Mouse (Mus musculus): ENCODE results near the gene Rasa2.

Rasa2 gene

DNA sequence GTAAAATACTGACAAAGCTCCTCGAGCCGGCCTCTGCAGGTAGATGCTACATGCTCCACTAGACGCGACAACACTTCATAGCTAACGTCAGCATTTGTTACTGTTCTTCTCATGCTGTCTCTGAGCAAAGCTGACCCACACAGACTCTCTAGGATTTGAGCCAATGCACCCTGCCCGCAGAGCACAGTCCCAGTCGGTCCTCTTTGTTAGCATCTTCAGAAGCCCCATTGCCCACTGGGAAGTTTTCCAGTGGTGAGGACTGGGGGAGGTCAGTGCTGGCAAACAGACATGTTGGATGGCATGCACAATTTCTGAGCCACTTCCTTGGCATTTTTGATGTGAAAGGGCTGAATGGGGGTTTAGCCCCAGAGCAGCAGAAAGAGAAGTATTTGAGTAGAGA, 8.0 kb upstream of the Rasa2 start:
- peak; percentile 23; the same call in 1 of the 2 replicates for ATAC-seq (ENCODE audit: low TSS enrichment)

DNA sequence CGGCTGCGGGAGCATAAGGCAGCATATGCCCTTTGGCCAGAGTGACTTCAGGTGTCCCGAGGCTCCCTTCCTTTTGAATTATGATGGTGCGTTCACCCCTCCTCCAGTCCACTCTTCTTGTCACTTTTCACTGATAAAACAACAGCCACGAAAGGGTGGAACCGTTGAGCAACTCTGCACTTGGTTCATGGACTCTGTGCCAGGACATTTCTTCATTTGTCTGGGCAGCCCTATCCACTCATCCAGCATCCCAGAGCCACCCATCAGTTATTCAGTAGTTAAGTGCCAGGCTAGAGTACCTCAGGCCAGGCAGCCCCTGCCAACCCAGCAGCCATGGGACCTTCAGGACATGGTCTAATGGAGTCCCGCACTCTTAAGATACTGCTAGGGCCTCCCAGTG, 7.1 kb upstream of the Rasa2 start:
- no peak for ATAC-seq (ENCODE audit: low TSS enrichment)

DNA sequence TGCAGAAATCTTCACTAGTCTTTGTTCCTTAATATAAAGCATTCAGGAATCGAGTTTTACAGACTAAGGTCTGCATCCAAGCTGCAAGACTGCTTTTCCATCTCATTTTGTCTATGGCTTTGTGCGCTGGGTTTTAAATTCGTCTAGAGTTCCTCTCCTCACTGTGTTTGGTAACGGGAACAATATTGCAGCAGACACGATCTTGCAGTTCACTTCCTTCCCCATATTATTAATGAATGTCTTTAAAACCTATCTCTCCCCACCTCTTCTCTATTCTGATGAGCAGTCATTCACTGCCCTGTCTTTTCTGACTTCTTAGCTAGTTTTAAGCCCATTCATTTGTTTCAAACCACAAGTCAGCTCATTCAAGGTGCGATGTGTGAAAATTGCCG, 5.7 kb upstream of the Rasa2 start:
- ATAC-seq (ENCODE audit: low TSS enrichment): no peak

DNA sequence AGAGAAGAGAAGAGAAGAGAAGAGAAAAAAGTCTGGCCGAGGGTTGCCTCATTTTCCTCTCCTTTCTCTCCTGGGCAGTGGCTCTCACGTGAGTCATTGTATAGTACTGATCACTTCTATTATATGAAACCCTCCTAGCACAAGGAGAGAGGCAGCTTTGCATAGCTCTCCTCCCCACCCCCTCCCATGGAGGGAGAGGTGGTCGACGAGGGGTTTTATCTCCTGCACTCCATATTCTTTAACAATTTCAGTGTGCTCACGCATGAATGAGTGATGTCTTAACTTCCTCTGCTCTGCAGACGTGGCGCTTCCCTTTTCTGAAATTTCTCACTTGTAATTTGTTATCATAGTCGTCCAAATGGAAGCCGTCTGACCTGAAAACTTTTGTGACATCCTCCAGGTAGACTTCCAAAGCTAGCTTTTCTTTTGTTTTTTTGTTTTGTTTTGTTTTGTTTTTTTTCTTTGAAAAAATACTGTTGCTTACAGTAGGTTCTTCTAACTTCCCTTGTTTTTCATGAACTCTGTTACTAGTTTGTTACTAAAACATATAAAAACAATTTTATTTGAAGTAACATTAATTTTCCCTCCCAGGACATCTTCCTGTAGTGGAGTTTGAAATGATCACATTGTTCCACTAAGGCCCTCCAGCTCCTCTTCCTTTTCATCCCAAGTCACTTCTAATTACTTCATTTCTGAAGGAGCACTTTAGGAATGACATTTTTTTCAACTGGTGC, 5.2 kb upstream of the Rasa2 start:
- ATAC-seq (ENCODE audit: low TSS enrichment): no peak

DNA sequence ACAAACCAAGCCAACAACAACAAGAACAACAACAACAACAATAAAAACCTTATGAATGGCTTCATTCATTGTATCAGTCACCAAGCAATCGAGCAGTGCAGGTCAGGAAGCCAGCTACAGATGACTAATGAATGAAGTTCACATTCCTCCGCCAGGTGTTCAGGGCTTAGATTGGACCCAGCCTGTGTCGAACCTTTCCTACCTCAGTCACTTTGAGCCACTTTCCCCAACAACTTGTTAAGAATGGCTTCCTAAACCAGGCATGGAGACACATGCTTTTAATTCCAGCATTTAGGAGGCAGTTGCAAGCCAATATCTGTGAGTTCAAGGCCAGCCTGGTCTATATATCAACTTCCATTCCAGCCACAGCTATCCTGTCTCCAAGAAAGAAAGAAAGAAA, 4.5 kb upstream of the Rasa2 start:
- ATAC-seq (ENCODE audit: low TSS enrichment): no peak

DNA sequence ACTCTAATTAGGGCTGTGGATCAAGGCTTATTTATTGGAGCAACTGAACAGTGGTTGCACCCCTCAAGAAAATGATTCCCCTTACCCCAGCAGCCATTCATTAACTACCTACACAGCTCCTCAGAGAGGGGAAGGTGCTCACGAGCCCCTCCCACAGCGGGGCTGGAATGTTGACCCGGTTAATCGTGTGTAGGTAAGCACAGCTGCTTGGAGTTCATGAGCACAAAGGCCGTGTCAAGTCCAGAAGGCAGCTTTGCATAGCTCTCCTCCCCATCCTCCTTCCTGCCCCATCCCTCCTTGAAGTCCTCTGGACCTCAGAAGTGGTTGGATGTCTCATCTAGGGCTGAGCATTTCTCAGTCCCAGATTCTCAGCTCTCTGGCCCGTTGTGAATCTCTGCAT, 3.8 kb upstream of the Rasa2 start:
- no peak for ATAC-seq (ENCODE audit: low TSS enrichment)

DNA sequence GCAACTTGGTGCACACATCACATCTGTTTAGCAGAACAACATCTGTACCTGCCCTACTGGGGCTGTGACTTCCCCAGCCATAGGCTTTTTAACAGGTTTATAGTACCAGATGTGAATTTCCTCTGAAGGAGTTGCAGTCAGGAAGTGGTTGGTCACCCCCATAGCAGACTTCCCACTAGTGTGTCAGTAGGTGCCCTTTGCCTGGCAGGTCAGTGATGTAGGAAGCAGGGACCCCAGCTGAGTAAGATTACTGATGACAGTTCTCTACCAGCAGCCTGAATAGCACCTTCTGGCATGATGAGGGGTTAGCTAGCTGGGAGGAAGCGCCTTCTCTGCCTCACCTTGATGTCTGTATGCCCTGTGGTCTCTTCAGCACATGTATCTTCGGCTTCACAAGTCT, 2.4 kb upstream of the Rasa2 start:
- no peak for ATAC-seq (ENCODE audit: low TSS enrichment)

DNA sequence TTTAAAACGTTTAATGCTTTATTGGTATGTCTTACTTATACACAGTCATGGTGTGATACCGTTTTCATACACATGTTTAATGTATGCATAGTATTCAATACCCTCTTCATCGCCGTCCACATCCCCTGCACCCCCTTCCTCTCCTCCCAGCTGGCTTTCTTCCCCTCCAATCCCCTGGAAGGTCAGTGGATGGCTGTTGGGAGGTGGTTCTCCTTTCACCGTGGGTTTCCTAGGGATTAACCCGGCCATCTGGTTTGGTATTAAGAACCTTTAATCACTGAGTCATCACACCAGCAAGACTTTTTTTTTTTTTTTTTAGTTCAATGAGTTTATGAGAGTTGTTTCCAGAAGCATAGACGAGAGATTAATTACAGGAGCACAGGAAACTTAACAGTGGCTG, 1.3 kb upstream of the Rasa2 start:
- ATAC-seq (ENCODE audit: low TSS enrichment): no peak

DNA sequence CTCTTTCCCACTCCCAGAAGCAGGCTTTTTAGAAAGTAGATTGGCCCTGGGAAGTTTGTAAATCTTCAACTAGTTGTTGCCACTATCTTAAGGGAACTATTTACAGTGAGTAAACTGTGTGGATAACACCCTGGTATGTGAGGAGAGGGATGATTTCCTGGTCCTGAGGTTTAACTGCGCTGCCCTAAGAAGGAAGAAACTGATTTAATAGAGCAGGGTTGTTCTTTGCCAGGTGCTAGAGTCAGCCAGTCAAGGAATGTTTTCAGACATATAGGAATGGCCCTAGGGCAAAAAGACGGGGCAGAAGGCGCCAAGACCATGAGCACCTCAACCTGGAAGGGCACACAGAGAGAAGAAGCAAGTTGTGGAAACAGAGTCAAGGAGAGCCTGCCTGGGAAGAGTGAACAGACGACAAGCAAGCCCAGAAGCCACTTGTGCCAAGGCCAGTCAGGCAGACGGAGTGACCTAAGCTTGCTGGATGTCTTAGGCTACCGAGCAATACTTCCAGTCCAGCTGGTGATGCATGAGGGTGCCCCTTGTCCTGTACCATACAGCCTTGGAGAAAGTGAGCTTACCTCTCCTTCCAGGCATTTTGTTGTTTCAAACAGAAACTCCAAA, 765 bp upstream of the Rasa2 start:
- ATAC-seq (ENCODE audit: low TSS enrichment): no peak

DNA sequence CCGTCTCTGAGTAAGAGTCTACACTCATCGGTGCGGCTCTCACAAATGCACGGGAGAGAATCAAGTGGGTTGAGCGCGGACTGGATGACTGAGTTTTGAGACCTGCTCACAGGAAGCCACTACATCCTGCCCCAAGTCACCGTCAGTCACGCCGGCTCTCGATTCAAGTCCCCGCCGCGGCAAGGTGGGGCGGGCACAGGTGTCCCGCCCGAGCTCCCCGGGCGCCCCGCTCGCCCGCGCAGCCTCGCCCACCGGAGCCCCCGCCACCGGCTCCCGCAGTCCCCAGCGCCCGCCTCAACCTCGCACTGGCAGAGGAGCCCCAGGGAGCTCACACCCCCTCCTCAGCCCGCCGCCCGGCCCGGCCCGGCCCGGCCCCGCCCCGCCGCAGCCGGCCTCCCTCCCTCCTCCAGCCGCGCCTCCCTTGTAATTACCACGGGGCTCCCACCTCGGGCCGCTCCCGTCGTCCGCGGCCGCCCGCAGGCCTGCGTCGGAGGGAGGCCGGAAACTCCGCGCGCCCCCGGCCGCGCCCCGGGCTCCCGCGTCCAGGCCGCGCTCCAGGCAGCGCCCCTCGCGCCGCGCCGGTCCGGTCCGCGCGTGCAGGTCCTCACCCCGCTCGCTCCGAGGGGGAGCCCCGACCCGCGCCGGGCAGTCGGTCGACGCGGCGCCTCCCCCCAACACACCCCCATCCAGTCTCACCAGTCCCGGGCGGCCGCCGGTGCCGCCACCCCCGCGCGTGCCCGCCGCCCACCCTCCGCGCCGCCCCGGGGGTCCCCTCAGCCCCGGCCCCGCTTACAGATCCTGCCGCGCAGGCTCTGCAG, 637 bp downstream of the Rasa2 start:
- peak; percentile 45 for ATAC-seq (ENCODE audit: low TSS enrichment)

DNA sequence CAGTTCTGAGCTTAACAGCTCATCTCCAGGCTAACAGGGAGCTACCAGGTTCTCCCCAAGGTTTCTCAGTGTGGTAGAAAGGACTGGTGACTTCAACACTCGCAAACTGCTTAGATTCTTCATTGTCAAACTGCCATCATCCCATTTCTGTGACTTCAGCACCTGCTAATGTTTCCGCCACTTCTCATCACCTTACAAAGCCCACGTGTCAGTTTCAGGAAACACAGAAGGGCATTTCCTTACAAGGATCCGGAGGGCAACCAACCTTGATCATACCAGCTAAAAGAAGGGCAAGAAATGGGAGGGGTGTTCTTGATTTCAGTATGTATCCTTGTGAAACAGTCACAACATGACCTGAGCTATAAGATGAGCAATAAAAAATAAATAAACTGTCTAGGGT, 2.3 kb downstream of the Rasa2 start:
- ATAC-seq (ENCODE audit: low TSS enrichment): no peak

DNA sequence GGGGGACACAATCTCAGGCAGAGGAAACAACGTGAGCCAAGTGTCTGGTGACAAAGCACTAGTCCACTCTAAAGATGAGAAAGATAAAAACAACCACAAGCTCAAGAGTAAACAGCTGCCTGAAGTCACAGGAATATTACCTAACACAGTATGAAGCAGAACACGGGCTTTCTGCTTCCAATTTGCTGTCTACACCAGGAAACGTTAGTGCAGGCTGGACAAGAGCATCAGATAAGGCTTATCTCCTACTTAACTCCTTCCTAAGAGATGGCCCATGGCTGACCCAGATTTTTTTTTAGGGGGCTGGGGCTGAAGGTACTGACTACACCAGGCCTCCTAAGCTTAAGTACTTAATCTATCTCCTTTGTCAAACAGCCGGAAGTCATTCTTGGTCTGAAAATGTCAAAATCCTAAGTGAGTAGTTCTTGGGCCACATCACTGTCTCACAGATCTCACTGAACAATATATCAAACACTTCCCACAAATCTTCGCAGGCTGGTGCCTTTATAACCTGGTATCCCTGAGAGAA, 3.8 kb downstream of the Rasa2 start:
- no peak for ATAC-seq (ENCODE audit: low TSS enrichment)

DNA sequence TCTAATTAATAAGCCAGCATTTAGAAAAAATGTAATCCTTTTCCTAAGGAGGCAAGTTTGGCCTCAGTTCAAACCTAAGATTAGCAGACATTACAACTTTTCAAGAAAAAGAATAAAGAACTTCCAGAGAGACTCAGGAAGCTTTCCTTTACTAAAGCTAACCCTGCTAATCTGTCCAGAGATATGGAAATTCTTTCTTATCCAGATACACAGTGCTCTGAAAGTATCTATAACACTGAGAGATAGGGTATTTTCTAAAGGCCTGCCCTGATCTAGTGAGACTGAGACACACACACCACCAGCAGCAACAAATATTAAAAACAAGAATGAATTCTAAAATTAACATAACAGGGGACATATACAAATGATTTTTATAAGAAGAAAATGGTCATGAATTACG, 4.4 kb downstream of the Rasa2 start:
- ATAC-seq (ENCODE audit: low TSS enrichment): no peak

DNA sequence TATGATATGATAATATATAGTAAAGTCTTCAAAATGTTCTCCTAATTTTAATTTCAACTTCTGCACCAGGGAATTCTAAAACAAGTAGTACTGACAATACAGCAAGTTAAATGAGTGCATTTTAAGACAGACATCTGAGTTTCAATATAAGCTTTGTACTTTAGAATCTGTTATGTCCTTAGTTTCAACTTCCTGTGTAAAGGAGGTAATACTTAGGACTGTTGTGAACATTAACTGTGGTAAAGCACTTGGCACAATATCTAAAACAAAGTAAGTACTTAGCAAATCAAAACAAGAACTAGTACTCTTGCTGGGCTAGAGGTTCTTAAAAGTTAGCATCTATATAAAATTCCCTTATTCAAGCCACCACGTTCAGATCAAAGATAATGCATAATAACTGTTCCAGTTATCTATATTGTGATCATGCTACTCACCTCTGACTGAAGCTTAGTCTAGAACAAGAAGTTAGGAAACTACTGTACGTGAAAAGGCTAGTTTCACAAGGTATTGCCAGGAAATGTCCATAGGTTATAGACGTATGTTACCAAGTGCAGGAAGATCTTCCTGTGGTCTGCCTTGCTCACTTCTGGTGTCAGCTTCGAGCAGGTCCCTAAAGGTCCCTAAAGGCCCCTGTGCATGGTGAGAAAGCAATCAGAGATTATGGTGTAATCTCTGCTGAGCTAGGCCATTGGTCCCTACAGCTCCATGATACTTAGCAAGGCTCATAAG, 12.8 kb downstream of the Rasa2 start:
- no peak for ATAC-seq (ENCODE audit: low TSS enrichment)

DNA sequence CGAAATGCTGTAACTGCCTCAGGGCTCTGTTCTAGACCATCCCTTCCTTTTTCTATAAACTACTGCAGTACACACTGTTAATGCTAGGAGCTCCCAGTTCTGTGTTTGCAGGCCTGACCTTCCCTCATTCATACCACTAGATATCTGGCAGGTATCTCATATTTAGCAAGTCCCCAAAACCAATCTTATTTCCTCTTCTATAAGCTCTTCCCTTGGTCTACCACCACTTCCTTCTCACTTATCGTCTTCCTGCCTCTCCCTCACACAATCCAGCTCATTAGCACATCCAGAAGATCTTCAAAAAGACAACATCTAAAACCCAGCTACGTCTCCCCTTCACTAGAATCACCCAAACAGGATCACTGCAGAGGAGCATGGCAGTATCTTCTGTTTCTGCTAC, 19.1 kb downstream of the Rasa2 start:
- no peak for ATAC-seq (ENCODE audit: low TSS enrichment)

DNA sequence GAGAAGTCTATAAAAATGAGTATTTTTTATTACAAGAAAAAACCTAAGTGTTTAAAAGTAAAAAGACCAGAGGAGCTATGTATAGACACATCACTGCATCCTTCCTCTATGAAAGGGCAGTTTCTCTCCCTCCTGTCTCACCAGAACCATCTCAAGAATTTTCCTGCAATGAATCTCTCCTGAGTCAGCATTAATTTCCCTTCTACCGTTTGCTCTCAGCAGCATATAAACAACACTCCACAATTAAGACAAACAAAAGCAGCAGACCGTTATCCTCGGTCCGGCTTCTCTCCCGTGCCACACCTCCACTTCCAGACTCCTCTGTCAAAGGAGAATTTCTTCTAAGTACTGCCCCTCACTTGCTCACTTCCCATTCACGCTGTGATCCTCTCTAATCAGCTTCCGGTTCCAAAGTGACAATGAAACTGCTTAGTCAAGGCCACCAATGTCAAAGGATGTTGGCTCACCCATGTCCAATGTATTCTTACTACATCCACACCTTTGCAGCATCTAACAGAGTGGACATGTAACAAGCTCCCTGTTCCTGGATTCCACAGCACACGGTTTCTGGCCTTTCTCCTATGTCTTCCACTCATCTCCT, 19.6 kb downstream of the Rasa2 start:
- no peak for ATAC-seq (ENCODE audit: low TSS enrichment)

DNA sequence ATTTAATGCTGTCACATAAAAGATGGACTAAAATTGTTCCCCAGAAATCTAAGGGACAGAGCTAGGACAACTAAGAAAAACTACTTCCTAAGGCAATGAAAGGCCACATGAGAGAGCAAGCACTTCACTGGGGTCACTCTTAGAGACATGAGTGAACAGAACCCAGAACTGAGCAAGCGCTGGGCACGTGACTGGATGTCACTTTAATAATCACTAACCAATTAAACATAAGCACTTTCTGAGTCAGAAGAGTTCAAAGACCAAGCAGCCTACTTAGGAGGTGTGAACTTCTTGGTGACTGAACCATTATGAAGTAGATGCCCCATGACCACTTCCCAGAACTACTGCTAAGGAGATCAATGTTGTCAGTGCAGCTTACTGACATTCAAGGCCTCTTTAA, 20.6 kb downstream of the Rasa2 start:
- ATAC-seq (ENCODE audit: low TSS enrichment): no peak

DNA sequence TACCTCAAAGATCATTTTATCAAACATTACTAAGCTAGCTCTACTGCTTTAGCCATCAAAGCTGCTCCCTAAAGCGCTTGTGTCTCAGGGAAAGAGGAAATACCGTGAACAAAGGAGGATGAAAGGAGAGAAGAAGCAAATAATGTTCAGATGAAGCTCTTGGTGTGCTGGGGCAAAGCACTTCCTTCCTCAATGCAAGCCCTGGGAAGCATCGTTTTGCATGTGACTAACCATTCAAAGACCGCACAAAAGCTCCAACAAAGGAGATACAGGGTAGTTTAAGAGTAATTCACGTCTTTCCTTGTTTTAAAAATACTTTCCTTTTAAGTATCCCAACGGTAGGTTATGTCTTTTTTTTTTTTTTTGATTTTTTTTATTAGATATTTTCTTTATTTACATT, 28.0 kb downstream of the Rasa2 start:
- ATAC-seq (ENCODE audit: low TSS enrichment): no peak

DNA sequence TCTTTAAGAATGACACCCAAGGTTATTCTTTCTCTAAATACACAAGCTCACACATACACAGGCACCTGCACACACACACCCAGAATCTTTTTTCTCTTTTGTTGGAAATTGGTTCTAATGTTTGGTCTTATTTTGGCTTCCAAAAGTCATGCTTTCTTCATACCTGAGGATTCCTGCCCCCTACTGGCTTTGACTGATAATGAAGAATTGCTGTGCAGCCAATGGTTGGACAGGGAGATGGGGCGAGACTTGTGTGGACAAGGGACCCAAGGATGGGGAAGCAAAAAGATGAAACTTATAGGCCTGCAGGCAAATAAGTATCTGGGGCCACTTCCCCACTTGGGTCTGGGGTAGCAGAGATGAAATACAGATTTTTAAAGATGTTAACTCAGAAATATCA, 33.5 kb downstream of the Rasa2 start:
- no peak for ATAC-seq (ENCODE audit: low TSS enrichment)

DNA sequence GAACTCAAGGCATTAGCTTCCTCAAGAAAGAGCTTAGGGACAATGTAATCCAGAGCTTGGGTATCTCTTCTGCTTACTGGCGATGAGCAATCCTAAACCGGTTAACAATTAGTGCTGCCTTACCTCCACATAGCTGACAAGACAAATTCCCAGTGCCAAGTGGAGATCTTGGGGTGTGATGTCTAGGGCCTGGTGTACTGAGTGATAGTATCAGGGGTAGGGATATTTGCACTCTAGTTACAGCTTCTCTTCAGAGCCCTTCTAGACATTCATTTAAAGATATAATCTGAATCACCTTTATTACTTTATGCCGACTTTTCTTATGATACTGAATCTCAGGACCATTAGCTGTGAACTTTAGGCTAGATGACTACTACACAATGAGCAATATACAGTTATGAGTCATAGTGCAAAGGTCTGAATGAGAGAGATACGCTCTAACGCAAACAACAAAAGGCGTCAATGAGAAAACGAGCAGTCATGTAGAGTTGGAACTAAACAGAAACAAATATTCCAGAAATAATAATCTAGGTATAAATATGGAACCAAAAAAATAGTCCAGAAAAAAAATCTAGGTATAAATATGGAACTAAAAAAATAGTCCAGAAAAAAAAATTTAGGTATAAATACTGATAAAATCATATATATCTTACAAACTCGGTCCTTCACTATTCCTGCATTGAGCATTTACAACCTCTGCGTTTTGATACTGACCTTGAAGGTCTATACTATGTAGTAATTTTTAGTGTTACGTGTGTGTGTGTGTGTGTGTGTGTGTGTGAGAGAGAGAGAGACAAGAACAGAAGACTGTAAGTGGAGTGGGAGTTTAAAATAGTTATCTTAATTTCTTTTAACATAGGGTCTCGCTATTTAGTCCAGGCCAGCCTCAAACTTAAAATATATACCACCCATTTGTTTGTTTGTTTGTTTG, 38.5 kb downstream of the Rasa2 start:
- no peak for ATAC-seq (ENCODE audit: low TSS enrichment)

DNA sequence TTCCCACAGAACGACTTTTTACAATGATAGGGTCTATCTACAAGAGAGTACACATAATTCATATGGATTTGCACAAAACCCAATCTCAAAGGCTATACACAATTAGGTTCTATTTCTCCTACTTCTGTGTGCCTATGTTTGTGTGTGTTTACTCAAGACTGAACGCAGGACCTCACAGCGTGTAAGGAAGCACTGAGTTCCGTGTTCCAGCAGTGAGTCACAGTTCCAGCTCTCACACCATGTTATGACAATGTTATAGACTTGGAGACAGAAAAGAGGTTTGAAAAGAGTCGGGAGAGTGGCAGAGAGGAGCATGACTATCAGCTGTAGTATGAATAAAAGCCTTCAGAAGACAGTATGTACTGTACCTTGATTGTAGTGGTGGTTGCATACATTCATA, 42.1 kb downstream of the Rasa2 start:
- ATAC-seq (ENCODE audit: low TSS enrichment): no peak
